Mouse (Mus musculus) CH12.LX (cell line): ENCODE measurements around the gene Rap1b. TPM values are rescaled to one million over a fixed set of nuclear protein-coding genes. Genes with fewer than 3 reads are reported as not detected.
A peak's percentile ranks its signal among the peaks of the same experiment; 100 is the strongest.

Experiments
- DNase-seq: peaks from one replicate; pipeline ENCODE4 v3.0.0-alpha.2; 2013; ENCODE audit errors: extremely low read depth
- H3K27ac ChIP-seq: 2 replicates; pipeline ENCODE4 v1.5.1; 2012; ENCODE audit warnings: low read depth, mild to moderate bottlenecking, control low read depth, moderate library complexity; ENCODE audit not compliant: insufficient read depth
- H3K27me3 ChIP-seq: replicated peaks from 2 replicates; pipeline ENCODE3; 2012; ENCODE audit warnings: inconsistent platforms
- H3K36me3 ChIP-seq, 2 experiments: replicated peaks in 1 of 2; 2 replicates each; pipeline versions ENCODE3 to v1.6.1; 2012; ENCODE audit warnings: inconsistent platforms in 1 of 2, low read length in 1 of 2, mild to moderate bottlenecking in 1 of 2, mixed read lengths in 1 of 2, moderate library complexity in 1 of 2; ENCODE audit not compliant: control insufficient read depth in 1 of 2, insufficient read depth in 1 of 2
- H3K4me1 ChIP-seq, 2 experiments: 2 replicates each; pipeline ENCODE4 v1.6.1; 2012; ENCODE audit warnings: inconsistent platforms in 1 of 2, moderate library complexity in 1 of 2; ENCODE audit not compliant: insufficient read depth in 2 of 2, control insufficient read depth in 1 of 2
- H3K4me2 ChIP-seq: 2 replicates; pipeline ENCODE4 v1.6.1; 2012; ENCODE audit warnings: low read depth, mild to moderate bottlenecking, control low read depth; ENCODE audit not compliant: poor library complexity, insufficient read depth, severe bottlenecking
- H3K4me3 ChIP-seq, 3 experiments: fragments of 150-350 bp in 1 of 3; sonication (generic) in 1 of 3; replicated peaks in 1 of 3; 2 replicates each; pipeline versions ENCODE3 to v1.5.1; 2011 to 2012; ENCODE audit warnings: low read depth in 2 of 3, low read length in 2 of 3, mild to moderate bottlenecking in 2 of 3, moderate library complexity in 2 of 3, control low read depth in 1 of 3, improper control_type of control experiment in 1 of 3, inconsistent platforms in 1 of 3, mixed read lengths in 1 of 3; ENCODE audit not compliant: poor library complexity in 1 of 3
- H3K79me2 ChIP-seq: replicated peaks from 2 replicates; pipeline ENCODE4 v1.6.1; 2012; ENCODE audit warnings: mild to moderate bottlenecking, moderate library complexity; ENCODE audit not compliant: control insufficient read depth, poor library complexity, insufficient read depth, severe bottlenecking; ENCODE audit errors: extremely low read depth
- H3K9ac ChIP-seq: 2 replicates; pipeline ENCODE4 v1.6.1; 2012; ENCODE audit warnings: low read depth, mild to moderate bottlenecking, control low read depth, moderate library complexity; ENCODE audit not compliant: insufficient read depth
- H3K9me3 ChIP-seq: replicated peaks from 2 replicates; pipeline ENCODE3; 2012; ENCODE audit warnings: low read length, inconsistent platforms, mixed read lengths
- CHD1 ChIP-seq: IDR thresholded peaks from 2 replicates; pipeline ENCODE4 v1.6.1; 2012; ENCODE audit warnings: low read depth, low read length, improper control_type of control experiment, inconsistent platforms
- CHD2 ChIP-seq: IDR thresholded peaks from 2 replicates; pipeline ENCODE4 v1.6.1; 2011; ENCODE audit warnings: low read length, improper control_type of control experiment
- CTCF ChIP-seq, 2 experiments: IDR thresholded peaks in 1 of 2; conservative IDR thresholded peaks in 1 of 2; 2 replicates each; pipeline ENCODE4 v1.5.1; 2011 to 2012; ENCODE audit warnings: low read depth in 2 of 2, low read length in 2 of 2, improper control_type of control experiment in 1 of 2, inconsistent platforms in 1 of 2, mild to moderate bottlenecking in 1 of 2, moderate library complexity in 1 of 2
- ELF1 ChIP-seq: IDR thresholded peaks from 2 replicates; pipeline ENCODE4 v1.6.1; 2014; ENCODE audit warnings: low read depth, mild to moderate bottlenecking, inconsistent platforms, low read length, improper control_type of control experiment
- EP300 ChIP-seq: IDR thresholded peaks from 2 replicates; pipeline ENCODE4 v1.6.1; 2011; ENCODE audit warnings: low read length, improper control_type of control experiment
- ETS1 ChIP-seq: conservative IDR thresholded peaks from 2 replicates; pipeline ENCODE4 v1.6.1; 2012; ENCODE audit warnings: low read depth, mild to moderate bottlenecking, inconsistent platforms, low read length, improper control_type of control experiment, moderate library complexity
- IRF4 ChIP-seq: IDR thresholded peaks from 2 replicates; pipeline ENCODE4 v1.6.1; 2014; ENCODE audit warnings: low read depth, mild to moderate bottlenecking, inconsistent platforms, low read length, improper control_type of control experiment
- JUN ChIP-seq: IDR thresholded peaks from 2 replicates; pipeline ENCODE4 v1.6.1; 2011; ENCODE audit warnings: low read depth, mild to moderate bottlenecking, low read length, improper control_type of control experiment, moderate library complexity; ENCODE audit not compliant: insufficient read depth
- JUND ChIP-seq: conservative IDR thresholded peaks from 2 replicates; pipeline ENCODE4 v1.6.1; 2011; ENCODE audit warnings: low read depth, low read length, improper control_type of control experiment
- MAX ChIP-seq: IDR thresholded peaks from 2 replicates; pipeline ENCODE4 v1.6.1; 2011; ENCODE audit warnings: low read length, improper control_type of control experiment
- MYC ChIP-seq: IDR thresholded peaks from 2 replicates; pipeline ENCODE4 v1.6.1; 2011; ENCODE audit warnings: low read depth, mild to moderate bottlenecking, improper control_type of control experiment, low read length
- NELFE ChIP-seq: IDR thresholded peaks from 2 replicates; pipeline ENCODE4 v1.6.1; 2011; ENCODE audit warnings: low read depth, low read length, improper control_type of control experiment
- NRF1 ChIP-seq: IDR thresholded peaks from 2 replicates; pipeline ENCODE4 v1.6.1; 2014; ENCODE audit warnings: low read depth, mild to moderate bottlenecking, inconsistent platforms, low read length, improper control_type of control experiment, moderate library complexity
- POLR2A ChIP-seq: IDR thresholded peaks from 2 replicates; pipeline ENCODE4 v1.6.1; 2011; ENCODE audit warnings: low read depth, mild to moderate bottlenecking, improper control_type of control experiment, low read length
- POLR2AphosphoS2 ChIP-seq: IDR thresholded peaks from 2 replicates; pipeline ENCODE4 v1.6.1; 2011; ENCODE audit warnings: low read depth, low read length, improper control_type of control experiment
- RAD21 ChIP-seq: IDR thresholded peaks from 2 replicates; pipeline ENCODE4 v1.6.1; 2011; ENCODE audit warnings: low read depth, mild to moderate bottlenecking, low read length, improper control_type of control experiment, moderate library complexity
- RCOR1 ChIP-seq: conservative IDR thresholded peaks from 2 replicates; pipeline ENCODE4 v1.6.1; 2012; ENCODE audit warnings: low read depth, mild to moderate bottlenecking, inconsistent platforms, low read length, improper control_type of control experiment
- SIN3A ChIP-seq: IDR thresholded peaks from 2 replicates; pipeline ENCODE4 v1.6.1; 2012; ENCODE audit warnings: low read length, improper control_type of control experiment, inconsistent platforms
- TBP ChIP-seq: conservative IDR thresholded peaks from 2 replicates; pipeline ENCODE4 v1.6.1; 2011; ENCODE audit warnings: low read depth, low read length, improper control_type of control experiment
- TCF12 ChIP-seq: IDR thresholded peaks from 2 replicates; pipeline ENCODE4 v1.6.1; 2014; ENCODE audit warnings: low read depth, mild to moderate bottlenecking, inconsistent platforms, low read length, improper control_type of control experiment
- UBTF ChIP-seq: IDR thresholded peaks from 2 replicates; pipeline ENCODE4 v1.6.1; 2012; ENCODE audit warnings: low read depth, mild to moderate bottlenecking, inconsistent platforms, low read length, improper control_type of control experiment, moderate library complexity
- USF1 ChIP-seq: IDR thresholded peaks from 2 replicates; pipeline ENCODE4 v1.6.1; 2014; ENCODE audit warnings: low read depth, mild to moderate bottlenecking, inconsistent platforms, low read length, improper control_type of control experiment
- USF2 ChIP-seq: conservative IDR thresholded peaks from 2 replicates; pipeline ENCODE4 v1.6.1; 2011; ENCODE audit warnings: low read depth, low read length, improper control_type of control experiment
- ZKSCAN1 ChIP-seq: IDR thresholded peaks from 2 replicates; pipeline ENCODE4 v1.6.1; 2012; ENCODE audit warnings: low read depth, inconsistent platforms, low read length, improper control_type of control experiment, borderline replicate concordance
- ZMIZ1 ChIP-seq: IDR thresholded peaks from 2 replicates; pipeline ENCODE4 v1.6.1; 2012; ENCODE audit warnings: low read depth, mild to moderate bottlenecking, inconsistent platforms, low read length, improper control_type of control experiment
- ZNF384 ChIP-seq: IDR thresholded peaks from 2 replicates; pipeline ENCODE4 v1.6.1; 2012; ENCODE audit warnings: low read depth, low read length, improper control_type of control experiment, inconsistent platforms
- dilution Hi-C: fragments of 300-500 bp; cut with MboI; formaldehyde crosslinking; loops from 2 replicates; pipeline ENCODE4 v1.14.3; 2020; ENCODE audit warnings: low sequenced_read_pairs; ENCODE audit not compliant: extremely low pct_unique_long_range_greater_than_20kb, extremely low pct_ligation_motif_present
- in situ Hi-C: fragments of 300-500 bp; cut with MboI; formaldehyde crosslinking; loops from 3 replicates; pipeline ENCODE4 v1.14.3; 2019; ENCODE audit warnings: low sequenced_read_pairs, low pct_ligation_motif_present, low pct_unique_long_range_greater_than_20kb, mixed read lengths
- polyA plus RNA-seq: library from polyadenylated mRNA; unstranded; fragments of >175 nt; gene quantifications from 2 replicates; pipeline ENCODE4 v1.2.1, GENCODE M21; 2012; ENCODE audit warnings: low read depth; ENCODE audit not compliant: insufficient read length
- total RNA-seq, 2 experiments: library from RNA; depleted of rRNA; stranded (reverse); fragments of 300-350 nt in 1 of 2; fragments of >200 nt in 1 of 2; gene quantifications; 2 replicates each; pipeline ENCODE4 v1.2.3; 2012 to 2014

Rap1b gene
- total and polyA plus RNA-seq, 3 experiments = 37.0 to 214 (median 205) TPM

DNA sequence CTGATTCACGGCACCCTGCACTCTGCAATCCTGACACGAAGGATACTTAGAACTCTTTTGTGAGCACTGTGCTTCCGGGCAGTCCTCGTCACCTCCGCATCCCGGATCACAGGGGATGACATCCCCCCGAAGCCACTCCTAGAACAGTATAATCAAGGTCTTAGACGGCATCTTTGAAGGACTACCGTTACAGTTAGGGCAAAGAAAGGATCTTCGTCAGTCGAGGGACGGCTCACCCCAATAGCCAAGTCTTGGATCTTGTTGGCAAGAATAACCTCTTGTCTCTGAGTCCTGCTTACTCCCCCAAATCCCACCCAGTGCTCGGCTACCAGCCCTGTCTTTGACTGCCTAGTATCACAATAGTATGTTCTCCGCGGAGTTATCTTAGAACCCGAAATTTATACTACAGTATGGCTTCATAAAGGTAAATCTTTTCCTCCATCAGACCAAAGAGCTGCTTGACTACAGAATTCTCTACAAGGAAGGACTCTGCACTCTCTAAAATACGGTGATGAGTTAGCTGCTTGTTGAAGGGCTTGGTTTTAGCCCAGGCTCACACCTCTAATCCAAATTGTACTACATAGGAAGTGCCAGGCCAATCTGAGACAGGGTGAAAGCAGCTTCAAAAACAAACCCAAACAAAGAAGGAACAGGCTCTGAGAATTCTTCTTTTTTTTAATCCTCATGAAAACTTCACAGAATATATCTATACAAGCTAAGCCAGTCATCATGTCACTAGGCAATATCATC is 55.2 kb downstream of the Rap1b start:
- dilution Hi-C loops = no loop called here
- no peak for TF ChIP-seq UBTF
- Histone ChIP-seq H3K27me3 (no peaks in the 10 kb centered on the region), H3K9me3 (no peaks in the 10 kb centered on the region), H3K79me2 (peaks cover 28% of the 10 kb centered on the region), H3K9ac (peak overlapping the region; percentile 83; the same call in 1 of the 2 replicates), H3K36me3 (peaks cover 17 to 36% of the 10 kb centered on the region in 2 experiments), H3K4me3 (no peak overlapping the region), H3K4me1 (peaks cover 2 to 28% of the 10 kb centered on the region in 2 experiments; a peak in 3 of 4 replicates), H3K27ac (no peak overlapping the region), H3K4me2 (peak overlapping the region; percentile 88)
- no peak for DNase-seq
- in situ Hi-C loops = no loop called here

DNA sequence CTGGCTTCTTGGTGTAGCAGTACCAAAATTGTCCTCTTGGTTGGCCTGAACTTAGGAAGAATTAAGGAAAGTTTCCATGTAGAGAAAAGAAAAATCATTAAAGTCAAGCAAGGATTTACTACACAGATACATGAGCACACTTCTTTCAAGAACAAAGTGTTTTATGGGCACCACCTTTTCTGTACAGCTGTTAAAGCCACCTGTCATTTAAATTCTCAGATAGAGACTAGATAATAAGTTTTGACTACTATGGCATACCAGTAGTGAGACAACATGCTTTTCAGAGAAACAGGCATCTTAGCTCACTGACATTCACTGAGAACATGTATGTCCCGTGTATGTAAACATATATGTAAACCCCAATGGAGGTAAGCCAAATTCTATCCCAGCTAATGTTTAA is 55.8 kb downstream of the Rap1b start:
- Histone ChIP-seq H3K4me1 (peaks cover 2 to 28% of the 10 kb centered on the region in 2 experiments; a peak in 3 of 4 replicates), H3K4me2 (no peak overlapping the region)
- in situ Hi-C loops = no loop called here

DNA sequence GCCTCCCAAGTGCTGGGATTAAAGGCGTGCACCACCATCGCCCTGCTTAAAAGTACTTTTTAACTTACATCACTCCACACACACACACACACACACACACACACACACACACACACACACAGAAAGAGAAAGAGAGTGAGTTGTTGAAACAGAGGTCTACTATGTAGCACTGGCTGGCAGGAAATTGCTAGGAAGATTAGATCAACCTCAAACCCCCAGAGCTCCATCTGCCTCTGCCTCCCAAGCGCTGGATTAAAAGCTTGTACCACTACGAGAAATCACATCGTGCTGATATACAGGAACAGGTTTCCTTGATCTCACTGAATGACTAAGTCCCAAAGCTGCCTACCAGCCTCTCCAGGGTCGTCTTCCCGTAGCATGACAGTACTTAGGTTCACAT is 61.2 kb downstream of the Rap1b start:
- H3K4me3 ChIP-seq = no peak overlapping the region
- no peak overlapping the region for H3K27ac ChIP-seq
- no peaks in the 10 kb centered on the region for H3K9me3 ChIP-seq
- H3K36me3 ChIP-seq = peaks cover 53 to 76% of the 10 kb centered on the region in 2 experiments
- no peak overlapping the region for H3K4me2 ChIP-seq
- no peak for DNase-seq
- H3K27me3 ChIP-seq = no peaks in the 10 kb centered on the region
- peaks cover 3% of the 10 kb centered on the region; the same call in 1 of the 2 replicates for H3K79me2 ChIP-seq
- H3K4me1 ChIP-seq = peaks cover 5 to 18% of the 10 kb centered on the region in 2 experiments; a peak in 1 of 4 replicates
- no peak overlapping the region for H3K9ac ChIP-seq
- dilution Hi-C loops = no loop called here
- TF ChIP-seq EP300 (no peak), POLR2AphosphoS2 (no peak), CHD2 (no peak), ELF1 (no peak), JUND (no peak), ZKSCAN1 (no peak), MYC (no peak), CTCF (conservative IDR thresholded peaks at IDR 0.05 in 1 of 2, IDR thresholded peaks at IDR 0.05 in 1 of 2; ENCODE audit: low read depth in 2 of 2, low read length in 2 of 2) (no peak), JUN (no peak), POLR2A (no peak), ZNF384 (no peak), TCF12 (no peak), CHD1 (no peak), ETS1 (no peak), RAD21 (no peak), NRF1 (no peak), TBP (no peak), NELFE (no peak), IRF4 (no peak)
- in situ Hi-C loops = no loop called here

More for the DNA sequence above, 55.8 kb downstream of the Rap1b start:
- no peak for DNase-seq
- H3K27me3 ChIP-seq = no peaks in the 10 kb centered on the region
- no peaks in the 10 kb centered on the region for H3K9me3 ChIP-seq
- dilution Hi-C loops = no loop called here
- no peak overlapping the region for H3K27ac ChIP-seq
- TF ChIP-seq RCOR1 = no peak
- no peak for TF ChIP-seq UBTF
- TF ChIP-seq USF1 = no peak
- no peak for TF ChIP-seq JUN
- no peak for TF ChIP-seq SIN3A
- TF ChIP-seq TCF12 = no peak
- no peak for TF ChIP-seq ZMIZ1
- no peak for TF ChIP-seq MAX
- TF ChIP-seq ETS1 = no peak
- TF ChIP-seq USF2 = no peak
- no peak overlapping the region for H3K4me3 ChIP-seq
- H3K36me3 ChIP-seq = peaks cover 19 to 41% of the 10 kb centered on the region in 2 experiments
- peaks cover 28% of the 10 kb centered on the region for H3K79me2 ChIP-seq
- H3K9ac ChIP-seq = no peak overlapping the region
